ENCODE assay signal across 17 mouse cellular contexts in the genomic region with DNA sequence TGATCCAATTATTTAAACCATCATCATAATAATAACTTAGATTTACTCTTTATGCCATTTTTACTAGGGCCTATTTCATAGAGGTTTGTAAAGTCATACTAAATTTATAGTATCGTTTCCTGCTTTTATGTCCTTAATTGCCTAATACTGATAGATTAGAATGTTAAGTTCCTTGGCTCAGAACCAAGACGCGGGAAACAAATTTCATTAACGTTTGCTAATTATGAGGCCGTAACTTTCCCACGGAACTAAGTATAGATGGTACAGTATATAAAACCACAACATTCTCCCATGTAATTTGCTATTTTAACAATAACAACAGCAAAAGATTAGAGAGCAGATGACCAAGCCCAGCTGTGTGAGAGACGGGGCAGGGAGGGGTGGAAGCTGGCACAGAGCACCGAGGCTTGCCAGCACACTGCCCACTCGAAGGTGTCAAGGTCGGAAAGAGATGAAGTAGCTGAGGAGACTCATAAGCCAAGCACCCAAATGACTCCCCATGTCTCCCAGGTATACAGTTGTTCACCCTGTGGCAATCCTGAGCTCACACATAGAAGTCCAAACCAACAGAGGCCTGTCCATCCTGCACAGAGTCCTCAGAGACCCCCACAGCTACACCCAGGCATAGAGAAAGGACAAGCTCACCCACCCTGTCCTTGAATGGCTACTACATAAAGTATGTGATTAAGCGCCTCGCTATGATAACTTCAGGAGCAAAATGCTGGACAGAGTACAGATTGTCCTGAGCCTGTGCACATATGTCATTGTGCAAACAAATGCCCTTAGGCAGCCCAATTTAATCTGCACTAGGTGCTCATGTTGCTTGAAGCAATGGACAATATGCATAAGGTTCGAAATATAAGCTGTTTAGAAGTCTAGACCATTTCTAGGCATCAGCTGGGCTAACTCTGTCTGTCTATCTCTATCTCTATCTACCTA. TPM values are rescaled to one million over a fixed set of nuclear protein-coding genes. Genes with fewer than 3 reads are reported as not detected.
A peak's percentile ranks its signal among the peaks of the same experiment; 100 is the strongest.
DNase-seq lines count a peak whose midpoint lies in the region; ATAC-seq and TF ChIP-seq lines count a peak whose summit lies in the region.
"Had no signal": no experiment of that assay in that cellular context is flagged by ENCODE, and none has a peak within 500 bp of the region (broad histone marks: within the 10 kb centered on the region; RNA-seq: fewer than 3 reads in every experiment).

No protein-coding gene starts in this region.

- TF ChIP-seq EP300 in heart, postnatal 0 days (IDR thresholded peaks at IDR 0.05; ENCODE audit: low read depth): no peak

- no peak overlapping the region for H3K9ac ChIP-seq in heart, postnatal 0 days (replicated peaks; ENCODE audit: low read depth, low read length)
- H3K9ac ChIP-seq in heart, embryonic 11.5 days (ENCODE audit: low read depth, low read length): no peak overlapping the region
- no peak overlapping the region for H3K9ac ChIP-seq in lung, embryonic 15.5 days
- no peak overlapping the region for H3K9ac ChIP-seq in stomach, embryonic 14.5 days (replicated peaks; ENCODE audit: low read depth, low read length)
- H3K9ac ChIP-seq: embryonic facial prominence, embryonic 12.5 days; heart, embryonic 13.5 days; hindbrain, embryonic 13.5 days; neural tube, embryonic 15.5 days had no signal

- H3K27ac ChIP-seq in heart, postnatal 0 days (ENCODE audit: low read depth): peak overlapping the region; percentile 41
- no peak overlapping the region for H3K27ac ChIP-seq in heart, embryonic 11.5 days (ENCODE audit: low read depth, low read length)
- H3K27ac ChIP-seq in lung, embryonic 15.5 days: 0 out of 2 replicates have a peak overlapping the region, but pooled peaks have one; percentile 53
- H3K27ac ChIP-seq in stomach, embryonic 14.5 days (ENCODE audit: low read length): peak overlapping the region; percentile 35; the same call in 1 of the 2 replicates
- H3K27ac ChIP-seq: embryonic facial prominence, embryonic 12.5 days; hindbrain, embryonic 13.5 days; neural tube, embryonic 15.5 days had no signal

- DNase-seq in adrenal gland, adult (ENCODE audit: inconsistent age in 2 of 2, low spot score in 1 of 2): peak; percentile 84 to 89
- no peak for DNase-seq in adrenal gland, adult 18-20 months (ENCODE audit: low spot score in 2 of 2)
- DNase-seq in heart, postnatal 0 days (ENCODE audit: low spot score): no peak
- DNase-seq in lung, postnatal 10 days: no peak
- DNase-seq in urinary bladder, postnatal 14 days (ENCODE audit: low spot score): no peak
- DNase-seq: cerebellum, adult 11 months; gastrocnemius, postnatal 10 days; kidney, adult 11 months; right cerebral cortex, adult 18-20 months; thymus, postnatal 36 days had no signal

- no peak overlapping the region for H3K4me3 ChIP-seq in heart, postnatal 0 days (ENCODE audit: low read depth, low read length)
- no peak overlapping the region for H3K4me3 ChIP-seq in heart, embryonic 11.5 days (ENCODE audit: low read depth, low read length)
- H3K4me3 ChIP-seq in lung, embryonic 15.5 days: no peak overlapping the region
- no peak overlapping the region for H3K4me3 ChIP-seq in stomach, embryonic 14.5 days (ENCODE audit: low read depth, low read length)
- H3K4me3 ChIP-seq: embryonic facial prominence, embryonic 12.5 days; heart, embryonic 13.5 days; hindbrain, embryonic 13.5 days; neural tube, embryonic 15.5 days had no signal

- 54% methylated on average over 13 of the region's 13 CpGs for WGBS in heart, postnatal 0 days
- 81% methylated on average over 13 of the region's 13 CpGs for WGBS in heart, embryonic 11.5 days (ENCODE audit: insufficient replicate concordance)
- 56% methylated on average over 13 of the region's 13 CpGs for WGBS in lung, embryonic 15.5 days
- WGBS in stomach, embryonic 14.5 days: 74% methylated on average over 13 of the region's 13 CpGs

- H3K9me3 ChIP-seq in heart, postnatal 0 days (replicated peaks; ENCODE audit: control insufficient read depth, low read length): no peaks in the 10 kb centered on the region
- no peaks in the 10 kb centered on the region for H3K9me3 ChIP-seq in heart, embryonic 11.5 days (replicated peaks; ENCODE audit: control insufficient read depth, low read length)
- H3K9me3 ChIP-seq in lung, embryonic 15.5 days: no peaks in the 10 kb centered on the region
- no peaks in the 10 kb centered on the region for H3K9me3 ChIP-seq in stomach, embryonic 14.5 days (ENCODE audit: control insufficient read depth, low read depth, low read length)
- H3K9me3 ChIP-seq: embryonic facial prominence, embryonic 12.5 days; heart, embryonic 13.5 days; hindbrain, embryonic 13.5 days; neural tube, embryonic 15.5 days had no signal

- H3K27me3 ChIP-seq in heart, postnatal 0 days (ENCODE audit: control insufficient read depth, insufficient read depth, low read length): no peaks in the 10 kb centered on the region
- no peaks in the 10 kb centered on the region for H3K27me3 ChIP-seq in heart, embryonic 11.5 days (ENCODE audit: control insufficient read depth, insufficient read depth, low read length)
- H3K27me3 ChIP-seq in lung, embryonic 15.5 days: no peaks in the 10 kb centered on the region
- no peaks in the 10 kb centered on the region for H3K27me3 ChIP-seq in stomach, embryonic 14.5 days (ENCODE audit: control insufficient read depth, insufficient read depth, low read length)
- H3K27me3 ChIP-seq: embryonic facial prominence, embryonic 12.5 days; heart, embryonic 13.5 days; hindbrain, embryonic 13.5 days; neural tube, embryonic 15.5 days had no signal

- no peak for TF ChIP-seq CTCF in heart, postnatal 0 days (IDR thresholded peaks at IDR 0.05; ENCODE audit: low read depth)

- peaks cover 46% of the 10 kb centered on the region for H3K4me1 ChIP-seq in heart, postnatal 0 days (ENCODE audit: control insufficient read depth, insufficient read depth)
- peaks cover 69% of the 10 kb centered on the region for H3K4me1 ChIP-seq in heart, embryonic 11.5 days (ENCODE audit: control insufficient read depth, insufficient read depth, low read length)
- peaks cover 78% of the 10 kb centered on the region for H3K4me1 ChIP-seq in lung, embryonic 15.5 days
- H3K4me1 ChIP-seq in stomach, embryonic 14.5 days (ENCODE audit: control insufficient read depth, insufficient read depth, low read length): peaks cover 9% of the 10 kb centered on the region

- no peaks in the 10 kb centered on the region for H3K36me3 ChIP-seq in heart, postnatal 0 days (replicated peaks; ENCODE audit: control insufficient read depth, insufficient read depth, low read length)
- H3K36me3 ChIP-seq in heart, embryonic 11.5 days (ENCODE audit: control insufficient read depth, insufficient read depth, low read length): no peaks in the 10 kb centered on the region
- no peaks in the 10 kb centered on the region for H3K36me3 ChIP-seq in lung, embryonic 15.5 days
- no peaks in the 10 kb centered on the region; the same call in 1 of the 2 replicates for H3K36me3 ChIP-seq in stomach, embryonic 14.5 days (ENCODE audit: control insufficient read depth, insufficient read depth, low read length)
- H3K36me3 ChIP-seq: embryonic facial prominence, embryonic 12.5 days; heart, embryonic 13.5 days; hindbrain, embryonic 13.5 days; neural tube, embryonic 15.5 days had no signal

- H3K4me2 ChIP-seq in heart, postnatal 0 days (ENCODE audit: low read depth, low read length): no peak overlapping the region
- H3K4me2 ChIP-seq in heart, embryonic 11.5 days: no peak overlapping the region
- no peak overlapping the region for H3K4me2 ChIP-seq in lung, embryonic 15.5 days
- no peak overlapping the region for H3K4me2 ChIP-seq in stomach, embryonic 14.5 days (replicated peaks; ENCODE audit: low read depth, low read length)
- H3K4me2 ChIP-seq: embryonic facial prominence, embryonic 12.5 days; heart, embryonic 13.5 days; hindbrain, embryonic 13.5 days; neural tube, embryonic 15.5 days had no signal

- 0 out of 2 replicates have a peak, but pooled peaks have one; percentile 24 for ATAC-seq in heart, postnatal 0 days (ENCODE audit: insufficient read depth, low read depth)
- no peak for ATAC-seq in heart, embryonic 11.5 days (replicated peaks; ENCODE audit: insufficient number of reproducible peaks, low FRiP score, low TSS enrichment)
- ATAC-seq in lung, embryonic 15.5 days (ENCODE audit: borderline replicate concordance, extremely low read depth, low FRiP score, low TSS enrichment): no peak
- ATAC-seq in stomach, embryonic 14.5 days (ENCODE audit: insufficient number of reproducible peaks, insufficient read depth, low FRiP score, low read depth): no peak

RNA-seq across cellular contexts. Expression of a gene that starts 55.3 kb away (rescaled TPM):
- total RNA-seq in adrenal gland, adult 18-20 months (2021): 100 to 1,000 TPM; 131 to 150 TPM
- total RNA-seq in heart, postnatal 0 days (2014; rRNA removed; ENCODE audit: low replicate concordance): 315 and 329 TPM in 2 replicates
- polyA plus RNA-seq in heart, postnatal 0 days (2015; fragmentation: Nextera tagmentation; extraction: Ambion mirVana): 87.7 and 98.5 TPM in 2 replicates
- polyA plus RNA-seq in heart, embryonic 11.5 days (2014; fragmentation: Nextera tagmentation; extraction: Ambion mirVana): 40.6 and 51.0 TPM in 2 replicates
- 121 and 126 TPM in 2 replicates for polyA plus RNA-seq in lung, embryonic 15.5 days (2015; fragmentation: Nextera tagmentation; extraction: Ambion mirVana)
- 57.1 and 63.8 TPM in 2 replicates for polyA plus RNA-seq in stomach, embryonic 14.5 days (2014; fragmentation: Nextera tagmentation; extraction: Ambion mirVana)

RNA-seq across cellular contexts. Expression of a gene that starts 55.3 kb away (rescaled TPM):
- 100 to 1,000 TPM; 250 to 364 TPM for total RNA-seq in adrenal gland, adult 18-20 months (2021)
- total RNA-seq in heart, postnatal 0 days (2014; rRNA removed; ENCODE audit: low replicate concordance): 921 and 1,061 TPM in 2 replicates
- 163 and 191 TPM in 2 replicates for polyA plus RNA-seq in heart, postnatal 0 days (2015; fragmentation: Nextera tagmentation; extraction: Ambion mirVana)
- 150 and 187 TPM in 2 replicates for polyA plus RNA-seq in heart, embryonic 11.5 days (2014; fragmentation: Nextera tagmentation; extraction: Ambion mirVana)
- 335 and 360 TPM in 2 replicates for polyA plus RNA-seq in lung, embryonic 15.5 days (2015; fragmentation: Nextera tagmentation; extraction: Ambion mirVana)
- 216 and 233 TPM in 2 replicates for polyA plus RNA-seq in stomach, embryonic 14.5 days (2014; fragmentation: Nextera tagmentation; extraction: Ambion mirVana)

Comparison
In these comparisons a context has a peak if more than half of its experiments do, and no peak if none do; other contexts are left out.
1. DNase-seq: peak in adrenal gland, adult (2 of 2); none in adrenal gland, adult 18-20 months (0 of 2), heart, postnatal 0 days (single experiment), lung, postnatal 10 days (single experiment) and urinary bladder, postnatal 14 days (single experiment).